Mouse (Mus musculus) lung, postnatal 4 days (tissue): Measurements from ENCODE around the gene Sgms2.

Source experiments
- DNase-seq, 2 experiments: peaks; one replicate each; pipeline ENCODE4 v3.0.0; 2021

Sgms2 gene

GRCm38 (mm10) chr3:131491361-131491925 lies at the start of gene Sgms2:
Gene Sgms2 (minus strand): TSS chr3:131491411.
- DNase-seq, result no peak

DNA sequence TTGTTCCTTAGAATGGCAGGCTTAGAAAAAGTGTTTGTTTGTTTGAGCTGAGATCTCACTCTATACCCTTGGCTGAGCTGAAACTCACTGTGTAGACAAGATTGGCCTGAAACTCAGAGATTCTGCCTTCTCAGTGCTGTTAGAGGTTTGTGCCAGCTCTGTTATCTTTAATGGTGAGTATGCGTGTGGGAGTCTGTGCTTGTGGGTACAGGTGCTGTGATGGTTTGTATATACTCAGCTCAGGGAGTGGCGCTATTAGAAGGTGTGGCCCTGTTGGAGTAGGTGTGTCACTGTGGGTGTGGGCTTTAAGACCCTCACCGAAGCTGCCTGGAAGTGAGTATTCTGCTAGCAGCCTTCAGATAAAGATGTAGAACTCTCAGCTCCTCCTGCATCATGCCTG lies 34.0 kb upstream of the Sgms2 start:
- DNase-seq, result no peak

- DNase-seq, result peak; percentile 34 to 61
Observed at GRCm38 (mm10) chr3:131524779-131525178, 33.6 kb upstream of the Sgms2 start.

DNA sequence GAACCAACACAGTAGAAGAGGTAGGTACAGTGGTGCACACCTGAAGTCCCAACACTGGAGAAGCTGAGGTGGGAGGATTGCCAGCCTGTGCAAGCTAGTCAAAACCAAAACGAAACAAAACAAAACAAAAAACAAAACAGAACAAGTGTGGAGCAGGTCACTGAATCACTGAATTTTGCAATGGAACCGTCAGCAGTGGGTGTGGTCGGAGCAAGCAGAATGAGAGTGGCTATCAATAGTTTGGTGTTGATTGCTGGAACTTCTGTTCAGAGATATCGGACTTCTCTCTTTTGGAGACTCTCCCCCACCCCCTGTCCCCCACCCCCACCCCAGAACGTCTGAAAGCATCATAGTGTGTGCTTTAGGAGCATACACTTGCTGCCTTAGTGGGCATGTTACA lies 33.0 kb upstream of the Sgms2 start:
- DNase-seq, result no peak

DNA sequence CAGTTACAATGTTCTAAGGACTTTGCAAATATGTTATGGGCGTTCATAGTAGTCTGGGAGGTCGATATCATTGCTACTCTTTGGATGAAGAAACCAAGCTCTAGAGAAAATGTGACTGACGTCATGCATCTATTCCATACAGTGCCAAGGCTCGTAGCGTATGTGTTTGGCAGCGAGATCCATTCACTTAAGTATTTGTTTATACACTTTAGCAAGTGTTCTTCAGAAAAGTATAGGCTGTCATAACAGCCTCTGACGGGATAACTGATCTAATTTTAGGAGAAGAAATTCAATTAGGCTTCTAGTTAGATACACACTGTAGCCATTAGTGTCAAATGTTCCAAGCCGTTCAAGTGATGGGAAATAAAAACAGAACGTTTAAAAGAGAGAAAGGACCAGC lies 32.5 kb upstream of the Sgms2 start:
- DNase-seq, result no peak

GRCm38 (mm10) chr3:131522243-131522642 lies 31.0 kb upstream of the Sgms2 start:
- DNase-seq, result peak in 1 of 2 experiments; percentile 47

GRCm38 (mm10) chr3:131521206-131521605 lies 30.0 kb upstream of the Sgms2 start:
- DNase-seq, result no peak

- no peak for DNase-seq
Observed at GRCm38 (mm10) chr3:131517756-131518155, 26.5 kb upstream of the Sgms2 start.

- DNase-seq, result peak; percentile 43 to 74
Observed at GRCm38 (mm10) chr3:131516332-131516999, 25.3 kb upstream of the Sgms2 start.

DNA sequence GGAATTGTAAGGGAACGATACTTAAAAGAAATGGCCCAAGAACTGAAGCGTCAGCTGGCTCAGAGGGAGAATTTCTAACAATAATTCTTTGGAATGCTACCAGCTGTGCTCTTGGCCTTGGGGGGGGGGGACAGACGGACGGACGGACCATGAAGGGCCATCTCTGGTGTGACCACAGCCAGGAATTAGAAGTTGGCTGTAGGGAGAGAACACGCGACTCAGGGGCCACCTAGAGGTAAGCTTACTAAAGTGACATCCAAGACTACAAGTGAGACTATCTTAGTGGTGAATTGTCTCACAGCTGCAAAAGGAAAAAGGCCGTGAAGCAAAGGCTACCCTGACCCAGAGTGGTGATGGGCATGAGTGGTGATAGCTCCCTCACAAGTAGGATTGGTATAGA lies 20.4 kb upstream of the Sgms2 start:
- no peak for DNase-seq

GRCm38 (mm10) chr3:131508024-131508423 lies 16.8 kb upstream of the Sgms2 start:
- no peak for DNase-seq

- DNase-seq, result no peak
Observed at GRCm38 (mm10) chr3:131504595-131505223, 13.5 kb upstream of the Sgms2 start.

DNA sequence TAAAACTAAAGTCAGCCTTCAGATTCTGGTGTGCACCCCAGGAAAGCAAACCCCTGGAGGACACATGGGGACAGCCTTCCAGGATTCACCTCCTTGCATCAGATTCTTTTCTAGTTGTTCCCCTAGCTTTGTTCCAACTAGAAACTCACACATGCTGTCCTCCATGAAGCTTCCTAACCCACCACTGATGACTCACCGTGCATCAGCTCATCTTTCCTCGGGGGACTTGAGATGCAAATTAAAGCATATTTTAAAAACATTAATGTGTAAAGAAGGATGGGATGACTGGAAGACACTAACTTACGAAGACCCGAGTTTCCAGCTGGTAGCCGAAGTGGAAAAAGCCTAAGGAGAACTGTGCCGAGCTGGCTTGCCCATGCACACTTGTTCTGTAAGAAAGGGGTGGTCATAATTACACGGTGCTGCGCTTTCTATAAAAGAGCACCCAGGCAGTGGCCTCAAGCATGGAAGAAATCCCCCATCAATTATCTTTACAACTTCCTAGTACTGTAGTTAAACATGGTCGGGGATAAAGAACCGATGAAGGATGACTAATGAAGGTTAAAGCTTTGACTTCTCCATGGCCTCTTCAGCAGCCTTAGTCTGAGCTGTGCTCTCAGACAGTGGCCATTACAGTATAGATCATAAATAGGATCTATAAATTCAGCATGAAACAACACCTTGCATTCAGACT lies 10.6 kb upstream of the Sgms2 start:
- no peak for DNase-seq

GRCm38 (mm10) chr3:131499651-131500050 lies 8.4 kb upstream of the Sgms2 start:
- no peak for DNase-seq

GRCm38 (mm10) chr3:131496506-131497122 lies 5.4 kb upstream of the Sgms2 start:
- no peak for DNase-seq

DNA sequence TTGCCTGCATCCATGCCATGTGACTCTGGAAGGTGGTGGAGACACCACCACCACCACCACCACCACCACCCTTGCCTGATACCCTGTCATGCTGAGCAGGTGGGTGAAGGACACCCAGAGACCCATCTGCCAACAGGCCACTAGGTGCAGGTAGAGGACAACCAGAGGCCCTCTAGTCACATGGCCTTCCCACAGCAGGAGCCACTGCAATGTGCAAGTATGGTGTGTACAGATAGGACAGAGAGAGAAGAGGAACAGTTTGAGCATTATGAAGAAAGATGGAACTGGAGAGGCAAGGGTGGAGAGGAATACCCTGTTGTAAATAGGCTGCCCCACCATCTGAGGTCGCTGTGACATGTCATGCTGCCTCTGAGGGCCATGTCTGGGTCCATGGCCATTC lies 3.9 kb upstream of the Sgms2 start:
- DNase-seq, result no peak

DNA sequence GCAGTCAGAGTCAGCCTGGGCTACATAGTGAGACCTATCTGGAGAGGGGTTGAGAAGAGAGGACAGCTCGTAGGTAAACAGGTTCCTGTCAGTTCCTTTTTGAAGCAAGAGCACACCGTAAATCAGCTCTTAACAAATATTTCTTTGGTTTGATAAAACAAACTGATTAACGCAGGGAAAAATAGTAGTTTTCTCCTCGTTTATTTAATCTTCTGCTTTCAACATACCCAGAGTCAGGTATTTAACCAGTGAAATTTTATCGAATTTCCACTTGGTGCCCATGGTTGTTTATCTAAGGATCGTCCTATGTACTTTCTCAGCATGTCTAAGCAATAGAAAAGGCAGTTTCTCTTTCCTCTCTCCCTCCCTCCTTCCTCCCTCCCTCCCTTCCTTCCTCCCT lies 2.0 kb upstream of the Sgms2 start:
- DNase-seq, result no peak

GRCm38 (mm10) chr3:131491980-131492379 lies 769 bp upstream of the Sgms2 start:
- no peak for DNase-seq

DNA sequence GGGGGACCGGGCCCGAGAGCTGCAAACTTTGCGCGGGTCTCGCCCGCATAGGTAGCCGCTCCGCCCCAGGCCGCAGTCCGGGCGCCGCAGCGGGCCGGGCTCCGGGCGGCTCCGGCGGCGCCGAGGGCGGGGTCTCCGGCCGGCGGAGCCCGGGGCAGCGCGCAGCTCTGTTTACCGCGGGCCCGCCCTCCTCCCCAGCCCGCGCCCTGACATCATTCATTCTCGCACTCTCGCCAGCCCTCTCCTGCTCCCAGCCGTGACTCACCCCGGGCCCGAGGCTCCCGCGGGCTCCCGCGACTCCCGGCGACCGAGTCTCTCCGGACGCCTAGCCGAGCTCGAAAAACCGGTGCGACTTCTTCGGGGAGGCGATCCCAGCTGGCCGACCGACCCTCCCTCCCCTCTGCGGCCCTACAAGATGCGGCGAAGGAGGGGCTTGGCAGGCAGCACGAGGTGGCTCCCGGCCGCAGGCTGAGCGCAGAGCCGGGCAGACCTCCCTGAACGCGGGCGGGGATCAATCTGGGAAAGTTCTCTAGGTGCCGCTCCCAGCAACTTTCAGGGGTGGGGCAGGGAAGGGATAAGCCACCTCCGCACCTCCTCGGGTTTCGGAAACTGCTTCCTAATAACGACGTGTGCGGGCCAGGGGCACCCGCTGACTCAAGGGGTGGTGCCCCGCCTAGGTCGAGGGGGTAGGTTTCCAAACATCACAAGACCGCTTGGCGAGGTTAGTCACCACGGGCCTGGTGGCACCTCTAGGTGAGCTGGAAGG lies 885 bp downstream of the Sgms2 start:
- peak; percentile 82 to 86 for DNase-seq

DNA sequence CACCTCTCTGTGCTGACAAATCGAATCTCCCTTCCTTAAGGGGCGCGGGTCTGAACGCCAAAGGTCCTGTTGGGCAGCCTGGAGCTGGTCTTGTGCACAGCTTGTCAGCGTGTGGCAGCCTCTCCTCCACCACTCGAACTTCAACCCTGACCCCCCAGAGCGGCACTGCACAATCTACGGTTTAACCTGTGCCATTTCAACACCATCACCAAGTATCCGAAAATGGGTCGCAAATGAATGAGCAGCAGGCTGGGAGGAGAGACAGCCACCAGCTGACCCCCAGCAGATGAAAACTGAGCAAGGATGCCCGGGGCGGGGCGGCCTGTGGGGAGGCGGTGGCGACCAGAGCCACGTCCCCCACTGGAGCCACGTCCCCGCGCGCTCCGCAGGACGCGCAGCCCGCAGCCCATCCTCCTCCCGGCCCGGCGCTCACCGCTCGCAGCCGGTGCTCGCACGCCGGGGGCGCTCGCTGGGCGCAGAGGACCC lies 1.5 kb downstream of the Sgms2 start:
- DNase-seq, result peak; percentile 68 to 77

- no peak for DNase-seq
Observed at GRCm38 (mm10) chr3:131488969-131489368, 2.2 kb downstream of the Sgms2 start.

DNA sequence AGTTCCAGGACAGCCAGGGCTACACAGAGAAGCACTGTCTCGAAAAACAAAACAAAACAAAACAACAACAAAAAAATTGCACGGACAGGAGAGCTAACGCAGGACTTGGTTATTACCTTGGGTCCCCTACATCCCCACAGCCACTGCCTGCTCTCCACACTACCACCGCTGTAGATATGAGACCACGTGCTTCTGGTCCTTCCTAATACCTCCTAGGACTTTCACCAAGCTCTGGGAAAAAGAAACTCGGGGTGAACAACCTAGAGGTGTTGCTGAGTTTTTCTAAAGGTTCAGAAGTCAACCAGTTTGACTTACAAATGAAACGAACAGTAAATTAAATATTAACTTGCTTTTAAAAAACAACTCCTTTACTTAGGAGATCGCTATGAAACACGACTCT lies 2.8 kb downstream of the Sgms2 start:
- no peak for DNase-seq
